Mouse (Mus musculus) gastrocnemius, adult 2 months (tissue): Measurements from ENCODE around the gene Tgfbi. TPM values are rescaled to one million over a fixed set of nuclear protein-coding genes. Genes with fewer than 3 reads are reported as not detected.

Experiments
- DNase-seq: peaks from one replicate; pipeline ENCODE4 v3.0.0; 2022
- H3K27ac ChIP-seq: fragments of 200-600 bp; 2 replicates; pipeline ENCODE4 v1.8.1; 2022; ENCODE audit warnings: mild to moderate bottlenecking
- H3K4me3 ChIP-seq: fragments of 200-600 bp; 2 replicates; pipeline ENCODE4 v1.8.1; 2022; ENCODE audit warnings: mild to moderate bottlenecking, moderate library complexity
- CTCF ChIP-seq: fragments of 200-600 bp; IDR thresholded peaks from 2 replicates; pipeline ENCODE4 v1.8.1; 2022; ENCODE audit warnings: antibody characterized with exemption, mild to moderate bottlenecking, moderate library complexity
- intact Hi-C: fragments of 180-260 bp; cut with DNase I; formaldehyde crosslinking; loops from one replicate; pipeline ENCODE4 v1.15.1; 2025
- total RNA-seq, 2 experiments: library from RNA; stranded (reverse); gene quantifications; 2 replicates each; pipeline ENCODE4 v1.2.3; 2021

The Tgfbi gene
- total RNA-seq, 2 experiments from 2014 or later = 13.0 to 24.8 TPM

GRCm38 (mm10) chr13:56582720-56583119 is 26.6 kb upstream of the Tgfbi start:
- Histone ChIP-seq H3K4me3 (no peak overlapping the region), H3K27ac (0 out of 2 replicates have a peak overlapping the region, but pooled peaks have one; percentile 56)
- intact Hi-C loops = no loop called here
- DNase-seq = no peak
- no peak for TF ChIP-seq CTCF

- DNase-seq = no peak
- H3K27ac ChIP-seq = no peak overlapping the region
- TF ChIP-seq CTCF = no peak
- H3K4me3 ChIP-seq = no peak overlapping the region
- intact Hi-C loops = no loop called here
Observed at GRCm38 (mm10) chr13:56586046-56586445, 23.3 kb upstream of the Tgfbi start.

GRCm38 (mm10) chr13:56588454-56589117 is 20.7 kb upstream of the Tgfbi start:
- Histone ChIP-seq H3K4me3 (no peak overlapping the region), H3K27ac (peak overlapping the region; percentile 62)
- DNase-seq = peak; percentile 72
- intact Hi-C loops = no loop called here
- no peak for TF ChIP-seq CTCF

GRCm38 (mm10) chr13:56590202-56590601 is 19.1 kb upstream of the Tgfbi start:
- DNase-seq = no peak
- intact Hi-C loops = no loop called here
- H3K4me3 ChIP-seq = no peak overlapping the region
- no peak for TF ChIP-seq CTCF
- H3K27ac ChIP-seq = peak overlapping the region; percentile 13; the same call in 1 of the 2 replicates

- DNase-seq = peak; percentile 55
- peak overlapping the region; percentile 24 for H3K27ac ChIP-seq
- intact Hi-C loops = no loop called here
- no peak for TF ChIP-seq CTCF
- H3K4me3 ChIP-seq = no peak overlapping the region
Observed at GRCm38 (mm10) chr13:56591191-56591590, 18.1 kb upstream of the Tgfbi start.

GRCm38 (mm10) chr13:56591939-56592338 is 17.4 kb upstream of the Tgfbi start:
- no peak for TF ChIP-seq CTCF
- intact Hi-C loops = no loop called here
- H3K27ac ChIP-seq = no peak overlapping the region
- no peak overlapping the region for H3K4me3 ChIP-seq
- no peak for DNase-seq

GRCm38 (mm10) chr13:56593196-56593595 is 16.1 kb upstream of the Tgfbi start:
- Histone ChIP-seq H3K27ac (no peak overlapping the region), H3K4me3 (no peak overlapping the region)
- TF ChIP-seq CTCF = no peak
- DNase-seq = no peak
- intact Hi-C loops = no loop called here

GRCm38 (mm10) chr13:56593961-56594391 is 15.3 kb upstream of the Tgfbi start:
- no peak for DNase-seq
- intact Hi-C loops = no loop called here
- TF ChIP-seq CTCF = no peak
- Histone ChIP-seq H3K4me3 (no peak overlapping the region), H3K27ac (no peak overlapping the region)

- intact Hi-C loops = no loop called here
- no peak for TF ChIP-seq CTCF
- DNase-seq = no peak
- Histone ChIP-seq H3K27ac (no peak overlapping the region), H3K4me3 (no peak overlapping the region)
Observed at GRCm38 (mm10) chr13:56595246-56595645, 14.1 kb upstream of the Tgfbi start.

GRCm38 (mm10) chr13:56597296-56597695 is 12.0 kb upstream of the Tgfbi start:
- Histone ChIP-seq H3K27ac (no peak overlapping the region), H3K4me3 (no peak overlapping the region)
- TF ChIP-seq CTCF = no peak
- intact Hi-C loops = no loop called here
- DNase-seq = no peak

GRCm38 (mm10) chr13:56597831-56598612 is 11.3 kb upstream of the Tgfbi start:
- Histone ChIP-seq H3K4me3 (no peak overlapping the region), H3K27ac (no peak overlapping the region)
- intact Hi-C loops = no loop called here
- peak; percentile 55 for DNase-seq
- TF ChIP-seq CTCF = no peak

- H3K27ac ChIP-seq = no peak overlapping the region
- H3K4me3 ChIP-seq = no peak overlapping the region
- no peak for DNase-seq
- no peak for TF ChIP-seq CTCF
- intact Hi-C loops = no loop called here
Observed at GRCm38 (mm10) chr13:56599511-56599910, 9.8 kb upstream of the Tgfbi start.

- H3K4me3 ChIP-seq = no peak overlapping the region
- no peak for TF ChIP-seq CTCF
- intact Hi-C loops = no loop called here
Observed at GRCm38 (mm10) chr13:56600216-56600890, 9.0 kb upstream of the Tgfbi start.

More at GRCm38 (mm10) chr13:56600216-56600890, 9.0 kb upstream of the Tgfbi start:
- H3K27ac ChIP-seq = peak overlapping the region; percentile 61
- DNase-seq = peak; percentile 86
